Mouse (Mus musculus): ENCODE measurements at regions not wholly inside any gene's neighbourhood (a gene's known extent, or its start where the extent isn't known, plus 50 kb on each side); places are given as distances from the start of the nearest gene placed in this dataset.

- H3K27me3 ChIP-seq (ENCODE audit: insufficient read depth, poor library complexity, severe bottlenecking) = no peaks in the 10 kb centered on the region
- H3K36me3 ChIP-seq = no peaks in the 10 kb centered on the region
- 92% methylated on average over 1 of the region's 1 CpGs for WGBS
- 0 out of 2 replicates have a peak, but pooled peaks cover 3% of the 10 kb centered on the region for H3K9me3 ChIP-seq
- H3K27ac ChIP-seq = no peak overlapping the region
- no peaks in the 10 kb centered on the region for H3K4me1 ChIP-seq (replicated peaks)
- no peak for DNase-seq (ENCODE audit: low spot score)
- H3K4me3 ChIP-seq = no peak overlapping the region
Measured at GRCm38 (mm10) chr4:71911551-71911950, 153.8 kb upstream of the Gm11232 start.

GRCm38 (mm10) chr4:71875651-71876050 lies 117.9 kb upstream of the Gm11232 start:
- no peak overlapping the region for H3K27ac ChIP-seq
- no peak for DNase-seq (ENCODE audit: low spot score)
- H3K9me3 ChIP-seq = no peaks in the 10 kb centered on the region
- H3K4me1 ChIP-seq (replicated peaks) = no peaks in the 10 kb centered on the region
- H3K36me3 ChIP-seq = no peaks in the 10 kb centered on the region
- no peaks in the 10 kb centered on the region for H3K27me3 ChIP-seq (ENCODE audit: insufficient read depth, poor library complexity, severe bottlenecking)
- no peak overlapping the region for H3K4me3 ChIP-seq
- 90% methylated on average over 4 of the region's 4 CpGs for WGBS

- H3K4me3 ChIP-seq = no peak overlapping the region
- H3K27ac ChIP-seq = no peak overlapping the region
- H3K4me1 ChIP-seq (replicated peaks) = no peaks in the 10 kb centered on the region
- WGBS = 51% methylated on average over 1 of the region's 1 CpGs
- no peak for DNase-seq (ENCODE audit: low spot score)
- H3K36me3 ChIP-seq = no peaks in the 10 kb centered on the region
- H3K27me3 ChIP-seq (ENCODE audit: insufficient read depth, poor library complexity, severe bottlenecking) = no peaks in the 10 kb centered on the region
- no peaks in the 10 kb centered on the region for H3K9me3 ChIP-seq
Measured at GRCm38 (mm10) chr4:71866948-71867347, 109.2 kb upstream of the Gm11232 start.

GRCm38 (mm10) chr4:71841833-71842232 lies 84.1 kb upstream of the Gm11232 start:
- Histone ChIP-seq H3K27me3 (ENCODE audit: insufficient read depth, poor library complexity, severe bottlenecking) (no peaks in the 10 kb centered on the region), H3K9me3 (no peaks in the 10 kb centered on the region), H3K27ac (no peak overlapping the region), H3K4me3 (no peak overlapping the region), H3K4me1 (replicated peaks) (no peaks in the 10 kb centered on the region), H3K36me3 (no peaks in the 10 kb centered on the region)
- WGBS = 81% methylated on average over 3 of the region's 3 CpGs
- no peak for DNase-seq (ENCODE audit: low spot score)

- WGBS = 88% methylated on average over 1 of the region's 1 CpGs
- no peak for DNase-seq (ENCODE audit: low spot score)
- Histone ChIP-seq H3K27me3 (ENCODE audit: insufficient read depth, poor library complexity, severe bottlenecking) (no peaks in the 10 kb centered on the region), H3K27ac (no peak overlapping the region), H3K4me1 (replicated peaks) (no peaks in the 10 kb centered on the region), H3K4me3 (no peak overlapping the region), H3K9me3 (no peaks in the 10 kb centered on the region), H3K36me3 (no peaks in the 10 kb centered on the region)
Measured at GRCm38 (mm10) chr4:71840774-71841146, 83.0 kb upstream of the Gm11232 start.

- no peak overlapping the region for H3K4me3 ChIP-seq
- H3K36me3 ChIP-seq = no peaks in the 10 kb centered on the region
- DNase-seq (ENCODE audit: low spot score) = no peak
- no peaks in the 10 kb centered on the region for H3K4me1 ChIP-seq (replicated peaks)
- no peaks in the 10 kb centered on the region for H3K9me3 ChIP-seq
- no peaks in the 10 kb centered on the region for H3K27me3 ChIP-seq (ENCODE audit: insufficient read depth, poor library complexity, severe bottlenecking)
- 74% methylated on average over 5 of the region's 5 CpGs for WGBS
- no peak overlapping the region for H3K27ac ChIP-seq
Measured at GRCm38 (mm10) chr4:71839803-71840773, 82.3 kb upstream of the Gm11232 start.

GRCm38 (mm10) chr4:71839134-71839802 lies 81.5 kb upstream of the Gm11232 start:
- Histone ChIP-seq H3K9me3 (0 out of 2 replicates have a peak, but pooled peaks cover 3% of the 10 kb centered on the region), H3K27ac (no peak overlapping the region), H3K27me3 (ENCODE audit: insufficient read depth, poor library complexity, severe bottlenecking) (no peaks in the 10 kb centered on the region), H3K36me3 (no peaks in the 10 kb centered on the region), H3K4me1 (replicated peaks) (no peaks in the 10 kb centered on the region), H3K4me3 (no peak overlapping the region)
- 82% methylated on average over 3 of the region's 3 CpGs for WGBS
- no peak for DNase-seq (ENCODE audit: low spot score)

- WGBS = 85% methylated on average over 1 of the region's 1 CpGs
Measured at GRCm38 (mm10) chr4:71835737-71836136, 78.0 kb upstream of the Gm11232 start.

GRCm38 (mm10) chr4:71811444-71811843 lies 53.7 kb upstream of the Gm11232 start:
- 82% methylated on average over 4 of the region's 4 CpGs for WGBS
- no peak for DNase-seq (ENCODE audit: low spot score)

More at GRCm38 (mm10) chr4:71835737-71836136, 78.0 kb upstream of the Gm11232 start:
- Histone ChIP-seq H3K9me3 (0 out of 2 replicates have a peak, but pooled peaks cover 3% of the 10 kb centered on the region), H3K4me3 (no peak overlapping the region), H3K27me3 (ENCODE audit: insufficient read depth, poor library complexity, severe bottlenecking) (no peaks in the 10 kb centered on the region), H3K27ac (no peak overlapping the region), H3K4me1 (replicated peaks) (no peaks in the 10 kb centered on the region), H3K36me3 (no peaks in the 10 kb centered on the region)
- no peak for DNase-seq (ENCODE audit: low spot score)

GRCm38 (mm10) chr4:71808271-71808670 lies 50.5 kb upstream of the Gm11232 start:
- 68% methylated on average over 2 of the region's 2 CpGs for WGBS
- H3K27ac ChIP-seq = no peak overlapping the region
- no peak overlapping the region for H3K4me3 ChIP-seq
- H3K27me3 ChIP-seq (ENCODE audit: insufficient read depth, poor library complexity, severe bottlenecking) = no peaks in the 10 kb centered on the region
- H3K36me3 ChIP-seq = no peaks in the 10 kb centered on the region
- H3K9me3 ChIP-seq = no peaks in the 10 kb centered on the region
- H3K4me1 ChIP-seq (replicated peaks) = no peaks in the 10 kb centered on the region
- DNase-seq (ENCODE audit: low spot score) = no peak

More at GRCm38 (mm10) chr4:71811444-71811843, 53.7 kb upstream of the Gm11232 start:
- no peaks in the 10 kb centered on the region for H3K27me3 ChIP-seq (ENCODE audit: insufficient read depth, poor library complexity, severe bottlenecking)
- no peak overlapping the region for H3K4me3 ChIP-seq
- no peaks in the 10 kb centered on the region for H3K9me3 ChIP-seq
- H3K27ac ChIP-seq = no peak overlapping the region
- H3K4me1 ChIP-seq (replicated peaks) = no peaks in the 10 kb centered on the region
- no peaks in the 10 kb centered on the region for H3K36me3 ChIP-seq
